Mouse (Mus musculus) olfactory bulb, adult 2 months (tissue): ENCODE data around the gene Exosc9.

Source experiments
- CTCF ChIP-seq: fragments of 200-500 bp; IDR thresholded peaks from 2 replicates; pipeline ENCODE4 v1.5.1; 2012; ENCODE audit warnings: low read depth, mild to moderate bottlenecking, low read length, moderate library complexity; ENCODE audit not compliant: insufficient read depth
- POLR2A ChIP-seq: fragments of 200-500 bp; IDR thresholded peaks from 2 replicates; pipeline ENCODE4 v1.6.1; 2012; ENCODE audit warnings: mild to moderate bottlenecking, low read depth, low read length, moderate library complexity; ENCODE audit not compliant: insufficient read depth

DNA sequence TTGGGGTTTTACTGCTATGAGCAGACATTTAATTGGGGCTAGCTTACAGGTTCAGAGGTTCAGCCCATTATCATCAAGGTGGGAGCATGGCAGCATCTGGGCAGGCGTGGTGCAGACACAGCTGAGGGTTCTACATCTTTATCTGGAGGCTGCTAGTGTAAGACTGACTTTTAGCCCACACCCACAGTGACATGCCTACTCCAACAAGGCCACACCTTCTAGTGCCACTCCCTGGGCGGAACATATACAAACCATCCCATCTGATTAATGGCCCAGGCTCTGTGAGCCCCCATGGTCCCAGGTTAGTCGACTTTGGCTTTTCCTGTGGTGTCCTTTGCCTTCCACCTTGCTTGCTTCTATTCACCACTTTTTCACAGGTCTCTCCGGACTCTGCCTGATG is 7.2 kb downstream of the Exosc9 start:
- TF ChIP-seq POLR2A = no peak
- no peak for TF ChIP-seq CTCF
